Mouse (Mus musculus) neural tube, embryonic 11.5 days (tissue): Measurements from ENCODE around the gene Nav2. TPM values are rescaled to one million over a fixed set of nuclear protein-coding genes. Genes with fewer than 3 reads are reported as not detected.

Experiments used
- ATAC-seq: fragments of 200-750 bp; cut with Nextera tagmentation; 2 replicates; pipeline ENCODE4 v1.8.0; 2017; ENCODE audit warnings: moderate number of reproducible peaks, mild to moderate bottlenecking, moderate TSS enrichment, moderate library complexity; ENCODE audit not compliant: insufficient read depth, low FRiP score, low TSS enrichment
- DNase-seq: peaks from one replicate; pipeline ENCODE4 v3.0.0-alpha.2; 2015; ENCODE audit warnings: low spot score
- H3K27ac ChIP-seq: fragments of 300-500 bp; sonication (generic); 2 replicates; pipeline ENCODE4 v1.5.1; 2014; ENCODE audit warnings: low read depth, mild to moderate bottlenecking, low read length
- H3K27me3 ChIP-seq: fragments of 300-500 bp; sonication (generic); 2 replicates; pipeline ENCODE4 v1.6.1; 2014; ENCODE audit warnings: mild to moderate bottlenecking, low read length, mixed read lengths; ENCODE audit not compliant: control insufficient read depth, insufficient read depth
- H3K36me3 ChIP-seq: fragments of 300-500 bp; sonication (generic); 2 replicates; pipeline ENCODE4 v1.6.1; 2014; ENCODE audit warnings: mild to moderate bottlenecking, low read length, moderate library complexity, mixed read lengths; ENCODE audit not compliant: control insufficient read depth, insufficient read depth
- H3K4me1 ChIP-seq: fragments of 300-500 bp; sonication (generic); 2 replicates; pipeline ENCODE4 v1.6.1; 2014; ENCODE audit warnings: low read length, mixed read lengths; ENCODE audit not compliant: control insufficient read depth, insufficient read depth
- H3K4me2 ChIP-seq: fragments of 300-500 bp; sonication (generic); 2 replicates; pipeline ENCODE4 v1.6.1; 2014; ENCODE audit warnings: low read depth, mild to moderate bottlenecking, moderate library complexity
- H3K4me3 ChIP-seq: fragments of 300-500 bp; sonication (generic); 2 replicates; pipeline ENCODE4 v1.5.1; 2014; ENCODE audit warnings: low read depth, low read length
- H3K9ac ChIP-seq: fragments of 300-500 bp; sonication (generic); 2 replicates; pipeline ENCODE4 v1.6.1; 2014; ENCODE audit warnings: mild to moderate bottlenecking, low read length
- H3K9me3 ChIP-seq: fragments of 300-500 bp; sonication (generic); 2 replicates; pipeline ENCODE4 v1.6.1; 2016; ENCODE audit warnings: low read length; ENCODE audit not compliant: control insufficient read depth
- WGBS: fragments of 180-500 bp; shearing (Covaris S2); extraction: QIAGEN DNeasy Blood & Tissue Kit; methylation state at CpG from one replicate; pipeline ENCODE4 v1.1.7; 2014; 5-methylcytosine and 5-hydroxymethylcytosine counted together
- polyA plus RNA-seq: library from polyadenylated mRNA; unstranded; fragments of >200 nt; fragmentation: Nextera tagmentation; extraction: Ambion mirVana; gene quantifications from 2 replicates; pipeline ENCODE4 v1.2.1, GENCODE M21; 2014

Nav2 gene
- polyA plus RNA-seq, 1 experiment from 2014 or later, result 19.2 TPM

DNA sequence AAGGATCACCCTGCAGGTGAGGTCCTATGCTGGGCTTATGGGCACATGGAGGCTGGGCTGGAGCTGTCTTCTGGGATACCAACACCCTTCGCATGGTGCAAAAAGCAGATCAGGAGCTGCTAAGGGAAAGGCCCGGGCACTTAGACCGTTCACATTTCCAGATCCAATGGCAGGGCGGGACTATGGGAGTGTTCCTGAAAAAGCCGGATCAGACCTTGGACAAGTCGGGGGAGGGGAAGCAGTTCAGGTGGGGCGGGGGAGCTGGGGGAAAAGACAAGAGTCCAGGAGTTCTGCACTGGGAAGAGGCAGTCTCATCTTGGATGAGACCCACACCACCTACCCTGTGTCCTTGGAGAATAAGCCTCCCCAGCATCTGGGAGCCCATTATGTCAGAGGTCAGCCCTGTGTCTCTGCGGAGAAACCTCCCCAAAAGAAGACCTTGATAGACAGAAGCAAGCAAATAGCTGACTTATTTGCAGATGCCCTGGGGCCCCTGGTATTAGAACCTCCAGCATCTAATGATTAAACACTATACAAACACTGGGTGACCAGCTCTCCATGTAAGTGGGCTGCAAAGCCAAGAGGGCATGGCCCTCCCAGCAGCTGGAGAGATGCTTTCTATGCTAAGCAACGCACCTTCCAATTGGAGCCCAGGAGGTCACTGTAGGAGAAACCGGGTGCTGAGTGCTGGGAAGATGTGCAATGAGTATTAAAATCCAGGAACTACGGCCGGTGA lies 597.7 kb downstream of the Nav2 start:
- no peak overlapping the region for H3K4me2 ChIP-seq
- WGBS, result 85% methylated on average over 12 of the region's 12 CpGs
- no peak overlapping the region for H3K4me3 ChIP-seq
- no peaks in the 10 kb centered on the region for H3K36me3 ChIP-seq
- no peaks in the 10 kb centered on the region for H3K9me3 ChIP-seq
- no peak overlapping the region for H3K27ac ChIP-seq
- no peak for ATAC-seq
- no peak for DNase-seq
- H3K27me3 ChIP-seq, result no peaks in the 10 kb centered on the region
- peaks cover 16% of the 10 kb centered on the region for H3K4me1 ChIP-seq
- H3K9ac ChIP-seq, result no peak overlapping the region

- Histone ChIP-seq H3K4me1 (peaks cover 16% of the 10 kb centered on the region), H3K9me3 (no peaks in the 10 kb centered on the region), H3K4me2 (no peak overlapping the region), H3K27ac (no peak overlapping the region), H3K4me3 (no peak overlapping the region), H3K36me3 (no peaks in the 10 kb centered on the region), H3K27me3 (no peaks in the 10 kb centered on the region), H3K9ac (no peak overlapping the region)
- 85% methylated on average over 7 of the region's 7 CpGs for WGBS
- DNase-seq (no peak), ATAC-seq (no peak)
Measured at GRCm38 (mm10) chr7:49507943-49508506, 599.5 kb downstream of the Nav2 start.

GRCm38 (mm10) chr7:49511820-49512453 lies 603.4 kb downstream of the Nav2 start:
- DNase-seq, result no peak
- no peak overlapping the region for H3K27ac ChIP-seq
- H3K9me3 ChIP-seq, result no peaks in the 10 kb centered on the region
- no peaks in the 10 kb centered on the region for H3K27me3 ChIP-seq
- H3K4me1 ChIP-seq, result no peaks in the 10 kb centered on the region
- no peaks in the 10 kb centered on the region for H3K36me3 ChIP-seq
- H3K9ac ChIP-seq, result no peak overlapping the region
- no peak overlapping the region for H3K4me2 ChIP-seq
- no peak overlapping the region for H3K4me3 ChIP-seq
- no peak for ATAC-seq
- 55% methylated on average over 7 of the region's 7 CpGs for WGBS

DNA sequence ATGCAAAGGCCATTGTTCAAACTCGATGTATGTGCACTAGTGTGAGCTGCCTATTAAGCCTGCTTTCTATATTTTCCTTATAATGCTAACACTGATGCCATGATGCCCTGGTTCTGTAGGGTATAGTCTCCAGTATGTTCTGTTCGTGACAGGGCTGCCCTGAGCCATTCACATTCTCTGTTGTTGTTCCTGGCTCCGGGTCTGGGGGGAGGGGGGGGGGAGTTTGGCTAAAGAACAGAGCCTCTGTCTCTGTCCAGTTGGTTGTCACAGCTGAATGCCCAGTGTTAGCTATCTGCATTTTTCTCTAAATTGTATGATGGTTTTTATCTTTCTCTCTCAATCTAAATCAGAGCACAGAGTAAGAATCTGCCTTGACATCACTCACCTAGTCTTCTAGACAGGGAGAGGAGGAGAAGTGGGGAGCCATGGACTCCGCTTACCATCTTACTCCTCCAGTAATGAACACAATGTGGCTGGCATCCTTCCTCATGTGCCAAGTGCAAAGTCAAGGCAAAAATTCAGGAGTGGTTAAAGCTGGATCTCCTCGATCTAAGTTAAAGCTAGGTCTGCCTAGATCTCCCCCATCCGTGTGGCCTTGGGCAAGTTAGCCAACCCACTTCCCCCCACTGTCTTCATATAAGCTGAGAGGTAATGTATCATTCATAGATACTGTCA lies 605.4 kb downstream of the Nav2 start:
- no peak overlapping the region for H3K9ac ChIP-seq
- DNase-seq (no peak), ATAC-seq (no peak)
- H3K4me3 ChIP-seq, result no peak overlapping the region
- H3K9me3 ChIP-seq, result no peaks in the 10 kb centered on the region
- no peak overlapping the region for H3K27ac ChIP-seq
- no peaks in the 10 kb centered on the region for H3K27me3 ChIP-seq
- H3K4me2 ChIP-seq, result no peak overlapping the region
- WGBS, result 75% methylated on average over 6 of the region's 6 CpGs
- no peaks in the 10 kb centered on the region for H3K36me3 ChIP-seq
- no peaks in the 10 kb centered on the region for H3K4me1 ChIP-seq

- Histone ChIP-seq H3K4me3 (no peak overlapping the region), H3K9me3 (no peaks in the 10 kb centered on the region), H3K27me3 (no peaks in the 10 kb centered on the region), H3K27ac (no peak overlapping the region), H3K4me1 (no peaks in the 10 kb centered on the region), H3K36me3 (no peaks in the 10 kb centered on the region), H3K4me2 (no peak overlapping the region), H3K9ac (no peak overlapping the region)
- WGBS, result 98% methylated on average over 2 of the region's 2 CpGs
- DNase-seq (no peak), ATAC-seq (no peak)
Measured at GRCm38 (mm10) chr7:49515012-49515411, 606.5 kb downstream of the Nav2 start.

DNA sequence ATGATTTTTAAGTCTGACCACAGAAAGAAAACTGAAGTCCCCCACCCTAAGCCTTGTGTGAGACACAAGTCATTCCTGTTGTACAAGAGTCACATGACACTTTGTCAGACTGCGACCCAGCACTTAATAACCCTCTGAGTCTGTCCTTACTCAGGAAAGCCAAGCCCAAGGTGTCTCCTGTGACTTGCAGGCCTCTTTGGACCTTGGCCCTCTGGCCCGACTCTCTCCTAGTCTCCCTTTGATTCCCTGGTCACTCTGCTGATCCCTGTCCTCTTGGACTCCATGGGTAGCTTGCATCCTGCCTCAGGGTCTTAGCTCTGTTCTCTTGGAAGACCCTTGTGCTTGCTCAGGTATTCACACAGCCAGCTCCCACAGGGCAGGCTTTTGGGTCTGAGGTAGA lies 612.0 kb downstream of the Nav2 start:
- Histone ChIP-seq H3K9me3 (no peaks in the 10 kb centered on the region), H3K4me2 (no peak overlapping the region), H3K27ac (no peak overlapping the region), H3K4me1 (peaks cover 9% of the 10 kb centered on the region; the same call in 1 of the 2 replicates), H3K36me3 (no peaks in the 10 kb centered on the region), H3K27me3 (no peaks in the 10 kb centered on the region), H3K4me3 (no peak overlapping the region), H3K9ac (no peak overlapping the region)
- DNase-seq (no peak), ATAC-seq (no peak)
- 78% methylated on average over 2 of the region's 2 CpGs for WGBS

- 18% methylated on average over 4 of the region's 4 CpGs for WGBS
- ATAC-seq, result no peak
- Histone ChIP-seq H3K36me3 (no peaks in the 10 kb centered on the region), H3K27ac (no peak overlapping the region), H3K9ac (no peak overlapping the region), H3K4me2 (no peak overlapping the region), H3K4me1 (peaks cover 9% of the 10 kb centered on the region; the same call in 1 of the 2 replicates), H3K9me3 (no peaks in the 10 kb centered on the region), H3K4me3 (no peak overlapping the region), H3K27me3 (no peaks in the 10 kb centered on the region)
- no peak for DNase-seq
Measured at GRCm38 (mm10) chr7:49521349-49521748, 612.8 kb downstream of the Nav2 start.

DNA sequence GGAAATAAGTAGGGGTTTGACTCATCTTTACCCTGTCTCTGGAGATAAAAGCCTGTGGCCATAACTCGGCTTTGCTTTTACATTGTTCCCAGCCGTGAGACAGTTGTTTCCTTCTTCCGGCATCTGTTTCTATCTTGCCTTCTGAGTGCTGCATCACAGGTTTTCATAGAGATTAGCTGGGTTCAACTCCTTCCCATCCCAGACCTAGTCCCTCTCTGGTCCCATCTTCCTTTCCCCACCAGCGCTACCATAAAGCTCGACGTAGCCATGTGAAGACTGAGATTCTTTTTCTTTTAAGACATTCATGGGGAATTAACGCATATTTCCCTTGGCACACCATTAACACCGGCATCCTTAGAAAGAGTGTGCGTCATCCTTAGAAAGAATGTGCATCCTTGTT lies 613.5 kb downstream of the Nav2 start:
- Histone ChIP-seq H3K4me1 (peaks cover 9% of the 10 kb centered on the region; the same call in 1 of the 2 replicates), H3K27ac (no peak overlapping the region), H3K4me3 (no peak overlapping the region), H3K9ac (no peak overlapping the region), H3K27me3 (no peaks in the 10 kb centered on the region), H3K9me3 (no peaks in the 10 kb centered on the region), H3K4me2 (peak overlapping the region; percentile 43), H3K36me3 (no peaks in the 10 kb centered on the region)
- 4% methylated on average over 9 of the region's 9 CpGs for WGBS
- DNase-seq (no peak), ATAC-seq (no peak)
